ENCODE assay signal across 8 mouse cellular contexts in the genomic region with DNA sequence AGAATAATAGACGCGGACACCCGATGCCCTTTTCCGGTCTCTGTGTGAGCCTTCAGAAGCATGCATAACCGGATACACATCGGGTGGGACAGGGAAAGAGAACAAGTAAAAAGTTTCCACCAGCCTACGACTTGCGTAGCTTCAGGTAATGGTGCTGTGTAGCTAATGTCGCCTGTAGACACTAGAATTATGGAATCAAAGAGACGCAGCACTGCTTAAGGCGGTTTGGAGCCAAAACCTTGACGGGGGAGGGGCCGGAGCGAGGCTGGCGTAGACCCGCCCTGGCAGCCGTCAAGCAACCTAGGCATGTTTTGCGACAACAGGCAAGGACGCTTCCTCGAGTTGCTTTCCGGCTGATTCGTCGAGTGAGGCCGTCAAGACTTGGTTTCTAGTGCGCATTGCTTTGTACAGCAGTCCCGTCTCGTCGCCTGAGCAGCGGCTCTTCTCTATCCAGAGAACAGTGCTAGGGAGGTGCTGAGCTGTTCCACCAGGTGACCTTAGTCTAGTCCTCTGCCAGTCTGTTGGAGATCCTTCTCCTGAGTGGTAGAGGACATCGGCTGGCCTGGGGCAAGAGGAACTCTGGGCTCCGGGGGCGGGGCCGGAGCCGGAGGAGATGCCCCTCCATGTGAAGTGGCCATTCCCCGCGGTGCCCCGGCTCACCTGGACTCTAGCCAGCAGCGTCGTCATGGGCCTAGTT. TPM values are rescaled to one million over a fixed set of nuclear protein-coding genes. Genes with fewer than 3 reads are reported as not detected.
DNase-seq lines count a peak whose midpoint lies in the region; ATAC-seq and TF ChIP-seq lines count a peak whose summit lies in the region.

No protein-coding gene starts in this region.

- peak overlapping the region; percentile 70 for H3K4me2 ChIP-seq in forebrain, embryonic 14.5 days (ENCODE audit: low read length)
- peak overlapping the region; percentile 67 for H3K4me2 ChIP-seq in neural tube, embryonic 15.5 days

- H3K36me3 ChIP-seq in ES-Bruce4 (ENCODE audit: control insufficient read depth, insufficient read depth, low read length, poor library complexity, severe bottlenecking): no peaks in the 10 kb centered on the region
- no peaks in the 10 kb centered on the region for H3K36me3 ChIP-seq in forebrain, embryonic 14.5 days (ENCODE audit: control insufficient read depth, insufficient read depth, low read length)
- no peaks in the 10 kb centered on the region for H3K36me3 ChIP-seq in neural tube, embryonic 15.5 days

- H3K4me3 ChIP-seq in ES-Bruce4 (ENCODE audit: low read depth, low read length): peak overlapping the region; percentile 95
- H3K4me3 ChIP-seq in forebrain, embryonic 14.5 days (ENCODE audit: low read depth, low read length): peak overlapping the region; percentile 49
- peak overlapping the region; percentile 60 for H3K4me3 ChIP-seq in neural tube, embryonic 15.5 days (replicated peaks)

- H3K9ac ChIP-seq in ES-Bruce4 (ENCODE audit: low read depth, poor library complexity, severe bottlenecking): peak overlapping the region; percentile 87
- H3K9ac ChIP-seq in forebrain, embryonic 14.5 days (ENCODE audit: low read length): peak overlapping the region; percentile 75
- H3K9ac ChIP-seq in neural tube, embryonic 15.5 days (replicated peaks): peak overlapping the region; percentile 60

- no peaks in the 10 kb centered on the region for H3K9me3 ChIP-seq in ES-Bruce4 (replicated peaks; ENCODE audit: control insufficient read depth, insufficient read depth, low read length, poor library complexity, severe bottlenecking)
- no peaks in the 10 kb centered on the region for H3K9me3 ChIP-seq in forebrain, embryonic 14.5 days (replicated peaks; ENCODE audit: control insufficient read depth, low read length)
- no peaks in the 10 kb centered on the region for H3K9me3 ChIP-seq in neural tube, embryonic 15.5 days (replicated peaks)

- 31% methylated on average over 39 of the region's 39 CpGs for WGBS in forebrain, embryonic 14.5 days
- 25% methylated on average over 39 of the region's 39 CpGs for WGBS in neural tube, embryonic 15.5 days

- intact Hi-C loops in heart, postnatal 14 days (cut with DNase I): no loop called here

- peak; percentile 59 for TF ChIP-seq POLR2A in ES-Bruce4 (IDR thresholded peaks at IDR 0.05; ENCODE audit: insufficient read depth, low read length)

- no peak for TF ChIP-seq EP300 in ES-Bruce4 (IDR thresholded peaks at IDR 0.05; ENCODE audit: insufficient read depth, low read depth, low read length)

- peak; percentile 89 for ATAC-seq in forebrain, embryonic 14.5 days
- ATAC-seq in neural tube, embryonic 15.5 days (ENCODE audit: low FRiP score): peak; percentile 88

- TF ChIP-seq CTCF in ES-Bruce4 (IDR thresholded peaks at IDR 0.05; ENCODE audit: low read depth, low read length): no peak

- no peaks in the 10 kb centered on the region for H3K27me3 ChIP-seq in ES-Bruce4 (ENCODE audit: control insufficient read depth, insufficient read depth, low read length, poor library complexity, severe bottlenecking)
- H3K27me3 ChIP-seq in forebrain, embryonic 14.5 days (replicated peaks; ENCODE audit: control insufficient read depth, insufficient read depth, low read length): no peaks in the 10 kb centered on the region
- H3K27me3 ChIP-seq in neural tube, embryonic 15.5 days (replicated peaks): no peaks in the 10 kb centered on the region

- DNase-seq in cerebellum, adult 11 months: peak; percentile 78
- DNase-seq in forebrain, embryonic 14.5 days (ENCODE audit: low spot score): peak; percentile 95
- peak; percentile 80 to 86 for DNase-seq in heart, postnatal 14 days
- peak; percentile 77 to 92 for DNase-seq in layer of hippocampus, adult 18-20 months (ENCODE audit: low spot score in 2 of 2)
- peak; percentile 88 to 91 for DNase-seq in lung, adult 18-20 months
- DNase-seq in testis, postnatal 10 days (ENCODE audit: low spot score): peak; percentile 90

- H3K27ac ChIP-seq in ES-Bruce4 (ENCODE audit: insufficient read depth, low read length): peak overlapping the region; percentile 68; the same call in 1 of the 2 replicates
- H3K27ac ChIP-seq in forebrain, embryonic 14.5 days (ENCODE audit: low read depth, low read length): peak overlapping the region; percentile 83
- H3K27ac ChIP-seq in neural tube, embryonic 15.5 days (replicated peaks): peak overlapping the region; percentile 85

- H3K4me1 ChIP-seq in ES-Bruce4 (ENCODE audit: control insufficient read depth, insufficient read depth, low read length): peaks cover 2% of the 10 kb centered on the region
- H3K4me1 ChIP-seq in forebrain, embryonic 14.5 days (ENCODE audit: control insufficient read depth, insufficient read depth, low read length): peaks cover 4% of the 10 kb centered on the region; the same call in 1 of the 2 replicates
- H3K4me1 ChIP-seq in neural tube, embryonic 15.5 days: peaks cover 19% of the 10 kb centered on the region

RNA-seq across cellular contexts. Expression of gene Dnase1l1, which starts 0.4 kb away (rescaled TPM):
- polyA plus RNA-seq in ES-Bruce4 (2011; ENCODE audit: insufficient read depth, insufficient read length, low read depth, missing spikeins): 3.9 and 5.9 TPM in 2 replicates
- polyA plus RNA-seq in forebrain, embryonic 14.5 days (2014; fragmentation: Nextera tagmentation; extraction: Ambion mirVana): 2.9 and 3.1 TPM in 2 replicates
- total RNA-seq in heart, postnatal 14 days (2021): 10 to 100 TPM; 13.2 to 13.3 TPM
- 1 to 10 TPM; 2.4 to 2.6 TPM for total RNA-seq in layer of hippocampus, adult 18-20 months (2021)
- 5.1 and 7.8 TPM in 2 replicates for polyA plus RNA-seq in neural tube, embryonic 15.5 days (2015; fragmentation: Nextera tagmentation; extraction: Ambion mirVana)

RNA-seq across cellular contexts. Expression of gene Taz, which starts 0.8 kb away (rescaled TPM):
- polyA plus RNA-seq in ES-Bruce4 (2011; ENCODE audit: insufficient read depth, insufficient read length, low read depth, missing spikeins): 27.6 and 30.5 TPM in 2 replicates
- 60.2 and 65.0 TPM in 2 replicates for polyA plus RNA-seq in forebrain, embryonic 14.5 days (2014; fragmentation: Nextera tagmentation; extraction: Ambion mirVana)
- 10 to 100 TPM; 39.0 to 42.9 TPM for total RNA-seq in heart, postnatal 14 days (2021)
- total RNA-seq in layer of hippocampus, adult 18-20 months (2021): 10 to 100 TPM; 57.7 to 60.7 TPM
- 84.0 and 87.7 TPM in 2 replicates for polyA plus RNA-seq in neural tube, embryonic 15.5 days (2015; fragmentation: Nextera tagmentation; extraction: Ambion mirVana)

RNA-seq across cellular contexts. Expression of gene Rpl10, which starts 11.9 kb away (rescaled TPM):
- 239 and 288 TPM in 2 replicates for polyA plus RNA-seq in ES-Bruce4 (2011; ENCODE audit: insufficient read depth, insufficient read length, low read depth, missing spikeins)
- polyA plus RNA-seq in forebrain, embryonic 14.5 days (2014; fragmentation: Nextera tagmentation; extraction: Ambion mirVana): 528 and 677 TPM in 2 replicates
- 100 to 1,000 TPM; 153 to 191 TPM for total RNA-seq in heart, postnatal 14 days (2021)
- 100 to 1,000 TPM; 185 to 211 TPM for total RNA-seq in layer of hippocampus, adult 18-20 months (2021)
- polyA plus RNA-seq in neural tube, embryonic 15.5 days (2015; fragmentation: Nextera tagmentation; extraction: Ambion mirVana): 436 and 510 TPM in 2 replicates

RNA-seq across cellular contexts. Expression of gene Atp6ap1, which starts 14.4 kb away (rescaled TPM):
- 74.7 and 75.7 TPM in 2 replicates for polyA plus RNA-seq in ES-Bruce4 (2011; ENCODE audit: insufficient read depth, insufficient read length, low read depth, missing spikeins)
- polyA plus RNA-seq in forebrain, embryonic 14.5 days (2014; fragmentation: Nextera tagmentation; extraction: Ambion mirVana): 168 and 185 TPM in 2 replicates
- total RNA-seq in heart, postnatal 14 days (2021): 100 to 1,000 TPM; 122 TPM
- total RNA-seq in layer of hippocampus, adult 18-20 months (2021): 100 to 1,000 TPM; 327 to 335 TPM
- 283 and 302 TPM in 2 replicates for polyA plus RNA-seq in neural tube, embryonic 15.5 days (2015; fragmentation: Nextera tagmentation; extraction: Ambion mirVana)

RNA-seq across cellular contexts. Expression of gene Gdi1, which starts 22.3 kb away (rescaled TPM):
- 157 and 164 TPM in 2 replicates for polyA plus RNA-seq in ES-Bruce4 (2011; ENCODE audit: insufficient read depth, insufficient read length, low read depth, missing spikeins)
- polyA plus RNA-seq in forebrain, embryonic 14.5 days (2014; fragmentation: Nextera tagmentation; extraction: Ambion mirVana): 614 and 712 TPM in 2 replicates
- total RNA-seq in heart, postnatal 14 days (2021): 10 to 100 TPM; 77.6 to 90.8 TPM
- 100 to 1,000 TPM; 615 to 618 TPM for total RNA-seq in layer of hippocampus, adult 18-20 months (2021)
- polyA plus RNA-seq in neural tube, embryonic 15.5 days (2015; fragmentation: Nextera tagmentation; extraction: Ambion mirVana): 798 and 909 TPM in 2 replicates

Comparison
In these comparisons a context has a peak if more than half of its experiments do, and no peak if none do; other contexts are left out.
1. Peak in every context shown above with its lines: DNase-seq, ATAC-seq, H3K4me3 ChIP-seq and H3K27ac ChIP-seq.